Mouse (Mus musculus) gastrocnemius, postnatal 14 days (tissue): ENCODE measurements around the gene Stk4. TPM values are rescaled to one million over a fixed set of nuclear protein-coding genes. Genes with fewer than 3 reads are reported as not detected.
A peak's percentile ranks its signal among the peaks of the same experiment; 100 is the strongest.

Experiments used
- DNase-seq: peaks from one replicate; pipeline ENCODE4 v3.0.0; 2021; ENCODE audit warnings: mixed read lengths
- intact Hi-C: fragments of 180-260 bp; cut with DNase I; formaldehyde crosslinking; loops from one replicate; pipeline ENCODE4 v1.15.1; 2025; ENCODE audit warnings: low total_unique reads
- total RNA-seq, 2 experiments: library from RNA; stranded (reverse); gene quantifications; 2 replicates each; pipeline ENCODE4 v1.2.3; 2021

Stk4 gene
- total RNA-seq, 2 experiments from 2014 or later, result 10.0 to 10.3 TPM

- no peak for DNase-seq
- intact Hi-C loops, result no loop called here
Measured at GRCm38 (mm10) chr2:164161515-164162055, 91.5 kb downstream of the Stk4 start.

GRCm38 (mm10) chr2:164164941-164165340, 94.8 kb downstream of the Stk4 start:
- no peak for DNase-seq

GRCm38 (mm10) chr2:164167752-164168570, 97.8 kb downstream of the Stk4 start:
- intact Hi-C loops, result no loop called here
- no peak for DNase-seq

More at GRCm38 (mm10) chr2:164164941-164165340, 94.8 kb downstream of the Stk4 start:
- intact Hi-C loops, result no loop called here

- intact Hi-C loops, result no loop called here
- DNase-seq, result no peak
Measured at GRCm38 (mm10) chr2:164168571-164168946, 98.4 kb downstream of the Stk4 start.

GRCm38 (mm10) chr2:164170326-164170725, 100.2 kb downstream of the Stk4 start:
- intact Hi-C loops, result no loop called here
- no peak for DNase-seq

GRCm38 (mm10) chr2:164170902-164171301, 100.8 kb downstream of the Stk4 start, which contains the start of gene Kcns1:
TSS of gene Kcns1 (minus strand) at chr2:164171113.
- intact Hi-C loops, result no loop called here
- DNase-seq, result no peak

GRCm38 (mm10) chr2:164173394-164173793, 103.3 kb downstream of the Stk4 start:
- intact Hi-C loops, result no loop called here
- DNase-seq, result peak; percentile 69

- DNase-seq, result no peak
- intact Hi-C loops, result no loop called here
Measured at GRCm38 (mm10) chr2:164174649-164175395, 104.7 kb downstream of the Stk4 start.

GRCm38 (mm10) chr2:164175850-164176249, 105.7 kb downstream of the Stk4 start:
- DNase-seq, result no peak
- intact Hi-C loops, result no loop called here

GRCm38 (mm10) chr2:164177831-164178230, 107.7 kb downstream of the Stk4 start:
- intact Hi-C loops, result no loop called here
- no peak for DNase-seq

GRCm38 (mm10) chr2:164180124-164180523, 110.0 kb downstream of the Stk4 start:
- peak; percentile 35 for DNase-seq

GRCm38 (mm10) chr2:164180770-164181169, 110.6 kb downstream of the Stk4 start:
- no peak for DNase-seq
- intact Hi-C loops, result loop anchor here (5.0 kb wide), 1 partner anchor 48 kb away; no protein-coding TSS in a partner anchor

More at GRCm38 (mm10) chr2:164180124-164180523, 110.0 kb downstream of the Stk4 start:
- intact Hi-C loops, result loop anchor here (5.0 kb wide), 1 partner anchor 48 kb away; no protein-coding TSS in a partner anchor

GRCm38 (mm10) chr2:164182692-164183255, 112.7 kb downstream of the Stk4 start, which contains the start of gene Wfdc5:
TSS of gene Wfdc5 (minus strand) at chr2:164182742.
- no peak for DNase-seq
- intact Hi-C loops, result loop anchor here (5.0 kb wide), 1 partner anchor 50 kb away; no protein-coding TSS in a partner anchor

- intact Hi-C loops, result loop anchor here (5.0 kb wide), 1 partner anchor 51 kb away; no protein-coding TSS in a partner anchor
Measured at GRCm38 (mm10) chr2:164183340-164183739, 113.2 kb downstream of the Stk4 start.

GRCm38 (mm10) chr2:164184145-164184719, 114.1 kb downstream of the Stk4 start:
- intact Hi-C loops, result loop anchor here (5.0 kb wide), 1 partner anchor 52 kb away; no protein-coding TSS in a partner anchor
- DNase-seq, result no peak

More at GRCm38 (mm10) chr2:164183340-164183739, 113.2 kb downstream of the Stk4 start:
- no peak for DNase-seq

GRCm38 (mm10) chr2:164188722-164189121, 118.6 kb downstream of the Stk4 start:
- intact Hi-C loops, result no loop called here
- DNase-seq, result no peak

- intact Hi-C loops, result no loop called here
- DNase-seq, result no peak
Measured at GRCm38 (mm10) chr2:164190576-164190975, 120.5 kb downstream of the Stk4 start, which contains the start of gene Wfdc12. TSS of gene Wfdc12 (minus strand) at chr2:164190608.

GRCm38 (mm10) chr2:164192279-164192678, 122.2 kb downstream of the Stk4 start:
- intact Hi-C loops, result no loop called here
- no peak for DNase-seq
